Mouse (Mus musculus): ENCODE data around the gene Ier2. TPM values are rescaled to one million over a fixed set of nuclear protein-coding genes. Genes with fewer than 3 reads are reported as not detected.
"Not testable (repeated sequence)": the region's sequence is repeated elsewhere in the genome, so short reads cannot be mapped to it uniquely, and the experiment has no call there.

Gene Ier2
- polyA plus RNA-seq, 1 experiment: 15.1 TPM

GRCm38 (mm10) chr8:84633841-84634584, 28.6 kb downstream of the Ier2 start:
- no peak for TF ChIP-seq CTCF (IDR thresholded peaks at IDR 0.05; ENCODE audit: borderline replicate concordance, insufficient read depth, low read depth, low read length)
- no peak for TF ChIP-seq POLR2A (IDR thresholded peaks at IDR 0.05; ENCODE audit: borderline replicate concordance, insufficient read depth, low read length)
- Histone ChIP-seq H3K4me1 (ENCODE audit: control insufficient read depth, insufficient read depth, low read length) (peaks cover 46% of the 10 kb centered on the region), H3K27me3 (ENCODE audit: control insufficient read depth, insufficient read depth, low read length) (no peaks in the 10 kb centered on the region), H3K27ac (ENCODE audit: insufficient read depth, low read length) (peak overlapping the region; percentile 90), H3K4me3 (replicated peaks; ENCODE audit: insufficient read depth, low read depth, low read length) (no peak overlapping the region)
- peak in 1 of 2 experiments; percentile 40 for DNase-seq
- 47% methylated on average over 10 of the region's 10 CpGs for WGBS

GRCm38 (mm10) chr8:84631813-84632212, 30.8 kb downstream of the Ier2 start:
- Histone ChIP-seq H3K27me3 (ENCODE audit: control insufficient read depth, insufficient read depth, low read length) (no peaks in the 10 kb centered on the region), H3K27ac (ENCODE audit: insufficient read depth, low read length) (no peak overlapping the region), H3K4me1 (ENCODE audit: control insufficient read depth, insufficient read depth, low read length) (peaks cover 36% of the 10 kb centered on the region), H3K4me3 (replicated peaks; ENCODE audit: insufficient read depth, low read depth, low read length) (no peak overlapping the region)
- no peak for DNase-seq
- 96% methylated on average over 4 of the region's 4 CpGs for WGBS
- TF ChIP-seq POLR2A (IDR thresholded peaks at IDR 0.05; ENCODE audit: borderline replicate concordance, insufficient read depth, low read length): no peak
- TF ChIP-seq CTCF (IDR thresholded peaks at IDR 0.05; ENCODE audit: borderline replicate concordance, insufficient read depth, low read depth, low read length): no peak

GRCm38 (mm10) chr8:84630145-84630544, 32.5 kb downstream of the Ier2 start:
- TF ChIP-seq POLR2A (IDR thresholded peaks at IDR 0.05; ENCODE audit: borderline replicate concordance, insufficient read depth, low read length) (no peak), CTCF (IDR thresholded peaks at IDR 0.05; ENCODE audit: borderline replicate concordance, insufficient read depth, low read depth, low read length) (no peak)
- 86% methylated on average over 4 of the region's 4 CpGs for WGBS
- no peak for DNase-seq
- H3K4me3 ChIP-seq (replicated peaks; ENCODE audit: insufficient read depth, low read depth, low read length): no peak overlapping the region
- H3K27ac ChIP-seq (ENCODE audit: insufficient read depth, low read length): no peak overlapping the region
- H3K4me1 ChIP-seq (ENCODE audit: control insufficient read depth, insufficient read depth, low read length): peaks cover 21% of the 10 kb centered on the region
- H3K27me3 ChIP-seq (ENCODE audit: control insufficient read depth, insufficient read depth, low read length): no peaks in the 10 kb centered on the region

GRCm38 (mm10) chr8:84629586-84629985, 33.1 kb downstream of the Ier2 start:
- Histone ChIP-seq H3K27me3 (ENCODE audit: control insufficient read depth, insufficient read depth, low read length) (no peaks in the 10 kb centered on the region), H3K4me1 (ENCODE audit: control insufficient read depth, insufficient read depth, low read length) (peaks cover 18% of the 10 kb centered on the region), H3K4me3 (replicated peaks; ENCODE audit: insufficient read depth, low read depth, low read length) (no peak overlapping the region), H3K27ac (ENCODE audit: insufficient read depth, low read length) (no peak overlapping the region)
- no peak for DNase-seq
- TF ChIP-seq CTCF (IDR thresholded peaks at IDR 0.05; ENCODE audit: borderline replicate concordance, insufficient read depth, low read depth, low read length): no peak
- no peak for TF ChIP-seq POLR2A (IDR thresholded peaks at IDR 0.05; ENCODE audit: borderline replicate concordance, insufficient read depth, low read length)
- 77% methylated on average over 11 of the region's 11 CpGs for WGBS

GRCm38 (mm10) chr8:84623425-84623824, 39.2 kb downstream of the Ier2 start:
- not testable (repeated sequence) for DNase-seq; H3K27me3 ChIP-seq (ENCODE audit: control insufficient read depth, insufficient read depth, low read length); H3K4me1 ChIP-seq (ENCODE audit: control insufficient read depth, insufficient read depth, low read length); H3K4me3 ChIP-seq (replicated peaks; ENCODE audit: insufficient read depth, low read depth, low read length); H3K27ac ChIP-seq (ENCODE audit: insufficient read depth, low read length)
- WGBS: 78% methylated on average over 4 of the region's 4 CpGs

- no peak for DNase-seq
- no peak overlapping the region for H3K4me3 ChIP-seq (replicated peaks; ENCODE audit: insufficient read depth, low read depth, low read length)
- peaks cover 9% of the 10 kb centered on the region for H3K4me1 ChIP-seq (ENCODE audit: control insufficient read depth, insufficient read depth, low read length)
- WGBS: 73% methylated on average over 8 of the region's 8 CpGs
- H3K27me3 ChIP-seq (ENCODE audit: control insufficient read depth, insufficient read depth, low read length): no peaks in the 10 kb centered on the region
- no peak overlapping the region for H3K27ac ChIP-seq (ENCODE audit: insufficient read depth, low read length)
- no peak for TF ChIP-seq POLR2A (IDR thresholded peaks at IDR 0.05; ENCODE audit: borderline replicate concordance, insufficient read depth, low read length)
- peak; percentile 20; the same call in 1 of the 2 replicates for TF ChIP-seq CTCF (IDR thresholded peaks at IDR 0.05; ENCODE audit: borderline replicate concordance, insufficient read depth, low read depth, low read length)
Measured at GRCm38 (mm10) chr8:84621102-84621625, 41.5 kb downstream of the Ier2 start.

GRCm38 (mm10) chr8:84617005-84617404, 45.6 kb downstream of the Ier2 start:
- no peaks in the 10 kb centered on the region for H3K27me3 ChIP-seq (ENCODE audit: control insufficient read depth, insufficient read depth, low read length)
- TF ChIP-seq CTCF (IDR thresholded peaks at IDR 0.05; ENCODE audit: borderline replicate concordance, insufficient read depth, low read depth, low read length): 0 out of 2 replicates have a peak, but pooled peaks have one; percentile 6
- TF ChIP-seq POLR2A (IDR thresholded peaks at IDR 0.05; ENCODE audit: borderline replicate concordance, insufficient read depth, low read length): no peak
- H3K27ac ChIP-seq (ENCODE audit: insufficient read depth, low read length): peak overlapping the region; percentile 12; the same call in 1 of the 2 replicates
- no peak for DNase-seq
- H3K4me3 ChIP-seq (replicated peaks; ENCODE audit: insufficient read depth, low read depth, low read length): no peak overlapping the region
- WGBS: 23% methylated on average over 22 of the region's 22 CpGs
- H3K4me1 ChIP-seq (ENCODE audit: control insufficient read depth, insufficient read depth, low read length): peaks cover 17% of the 10 kb centered on the region

All from cerebellum, adult 2 months (tissue).